Mouse (Mus musculus): Measurements from ENCODE around the gene Dnm3. TPM values are rescaled to one million over a fixed set of nuclear protein-coding genes. Genes with fewer than 3 reads are reported as not detected.

The Dnm3 gene
- polyA plus RNA-seq, 1 experiment from 2014 or later, result 6.9 TPM

DNA sequence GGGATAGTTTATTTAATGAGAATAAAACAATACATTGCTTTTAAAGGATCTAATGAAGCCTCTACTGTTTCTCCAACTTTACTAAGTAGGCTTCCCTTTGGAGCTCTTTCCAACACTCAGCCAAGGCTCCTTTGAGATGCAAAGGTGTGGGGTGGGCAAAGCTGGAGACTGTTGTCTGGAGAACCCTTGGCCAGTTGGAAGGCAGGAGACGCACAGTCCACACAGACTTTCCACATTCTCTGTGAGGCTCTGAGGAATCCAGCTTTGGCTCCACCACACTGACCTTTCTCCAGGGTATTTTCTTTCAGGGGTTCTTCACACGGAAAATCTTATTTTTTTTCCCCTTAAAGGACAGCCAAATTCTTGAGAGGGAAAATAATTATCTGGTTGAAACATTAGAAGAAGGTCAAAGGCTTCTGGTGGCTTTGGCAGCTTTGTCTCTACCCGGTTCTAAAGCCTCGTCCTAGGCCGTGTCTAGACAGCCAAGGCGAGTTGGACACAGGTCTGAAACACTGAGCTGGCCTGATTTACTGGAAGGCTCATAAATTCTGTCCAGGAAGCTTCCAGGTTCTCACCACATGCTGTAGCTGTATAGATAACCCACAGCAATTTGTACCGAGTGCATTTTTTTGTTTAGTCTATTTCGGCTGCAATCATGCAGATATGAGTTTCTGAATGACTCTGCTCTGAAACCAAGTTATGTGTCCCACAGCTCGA, 383.9 kb downstream of the Dnm3 start:
- no peak for ATAC-seq (replicated peaks; ENCODE audit: low FRiP score, low TSS enrichment, low read depth)
- Histone ChIP-seq H3K36me3 (ENCODE audit: control insufficient read depth, insufficient read depth, low read length) (no peaks in the 10 kb centered on the region), H3K9me3 (ENCODE audit: control insufficient read depth, low read length) (peaks cover 3% of the 10 kb centered on the region; the same call in 1 of the 2 replicates), H3K4me1 (replicated peaks; ENCODE audit: control insufficient read depth, insufficient read depth, low read length) (peaks cover 4% of the 10 kb centered on the region), H3K4me3 (ENCODE audit: low read depth, low read length) (no peak overlapping the region), H3K27ac (ENCODE audit: low read depth) (peak overlapping the region; percentile 68), H3K9ac (ENCODE audit: low read length) (no peak overlapping the region), H3K27me3 (replicated peaks; ENCODE audit: control insufficient read depth, insufficient read depth, low read length) (no peaks in the 10 kb centered on the region), H3K4me2 (ENCODE audit: low read length) (no peak overlapping the region)
- WGBS, result 39% methylated on average over 9 of the region's 9 CpGs
- no peak for DNase-seq (ENCODE audit: low spot score)

DNA sequence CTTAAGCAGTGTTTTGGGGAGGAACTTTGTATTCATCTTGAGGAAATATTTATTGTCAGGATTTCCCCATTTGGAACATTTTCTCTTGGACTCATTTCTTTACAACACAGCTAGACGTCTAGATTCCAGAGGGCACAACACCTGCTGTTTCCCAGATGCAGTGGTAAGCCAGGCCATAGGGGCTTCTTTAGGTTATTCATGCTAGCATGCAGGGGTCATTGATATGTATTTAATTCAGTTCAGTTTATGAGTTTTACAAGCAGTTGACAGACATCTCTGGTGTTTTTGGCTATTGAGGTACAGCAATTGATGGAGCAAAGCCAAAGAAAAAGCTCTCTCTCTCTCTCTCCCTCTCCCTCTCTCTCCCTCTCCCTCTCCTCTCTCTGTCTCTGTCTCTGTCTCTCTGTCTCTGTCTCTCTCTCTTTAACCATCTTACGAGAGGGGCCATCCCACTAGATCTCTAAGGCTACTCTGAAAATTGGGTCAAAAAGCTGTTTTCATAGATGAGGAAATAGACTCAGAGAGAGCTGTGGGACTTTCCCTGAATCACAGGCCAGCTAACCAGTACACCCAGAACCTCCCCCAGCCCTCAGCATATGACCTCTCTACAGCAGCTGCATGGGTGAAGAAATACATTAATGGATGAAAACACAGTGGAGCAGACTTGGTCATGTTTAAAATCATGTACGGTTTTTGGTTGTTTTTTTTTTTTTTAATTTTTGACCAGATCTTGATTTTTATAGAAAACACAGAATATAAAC, 384.8 kb downstream of the Dnm3 start:
- WGBS, result 76% methylated on average over 3 of the region's 3 CpGs
- Histone ChIP-seq H3K4me3 (ENCODE audit: low read depth, low read length) (no peak overlapping the region), H3K4me1 (replicated peaks; ENCODE audit: control insufficient read depth, insufficient read depth, low read length) (peaks cover 4% of the 10 kb centered on the region), H3K27ac (ENCODE audit: low read depth) (peak overlapping the region; percentile 68; the same call in 1 of the 2 replicates), H3K27me3 (replicated peaks; ENCODE audit: control insufficient read depth, insufficient read depth, low read length) (no peaks in the 10 kb centered on the region), H3K9me3 (ENCODE audit: control insufficient read depth, low read length) (peaks cover 3% of the 10 kb centered on the region; the same call in 1 of the 2 replicates), H3K9ac (ENCODE audit: low read length) (no peak overlapping the region), H3K4me2 (ENCODE audit: low read length) (no peak overlapping the region), H3K36me3 (ENCODE audit: control insufficient read depth, insufficient read depth, low read length) (no peaks in the 10 kb centered on the region)
- DNase-seq (ENCODE audit: low spot score) (no peak), ATAC-seq (replicated peaks; ENCODE audit: low FRiP score, low TSS enrichment, low read depth) (no peak)

DNA sequence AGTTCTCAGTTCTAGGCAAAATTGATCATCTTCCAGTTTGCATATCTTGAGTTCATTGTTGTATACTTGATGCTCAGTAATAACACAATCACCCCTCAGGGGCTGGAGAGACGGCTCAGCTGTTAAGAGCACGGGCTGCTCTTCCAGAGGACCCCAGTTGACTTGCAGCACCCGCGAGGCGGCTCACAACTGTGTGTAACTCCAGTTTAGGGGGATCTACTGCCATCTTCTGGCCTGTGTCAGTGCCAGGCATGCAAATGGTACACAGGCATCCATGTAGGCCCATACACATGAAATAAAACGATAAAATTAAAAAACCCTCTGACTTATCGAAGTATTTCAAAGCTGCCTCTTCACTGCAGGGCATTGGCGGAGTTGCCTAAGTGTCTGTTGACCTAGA, 385.4 kb downstream of the Dnm3 start:
- H3K9ac ChIP-seq (ENCODE audit: low read length), result no peak overlapping the region
- no peak overlapping the region for H3K27ac ChIP-seq (ENCODE audit: low read depth)
- no peaks in the 10 kb centered on the region for H3K27me3 ChIP-seq (replicated peaks; ENCODE audit: control insufficient read depth, insufficient read depth, low read length)
- H3K36me3 ChIP-seq (ENCODE audit: control insufficient read depth, insufficient read depth, low read length), result no peaks in the 10 kb centered on the region
- H3K4me2 ChIP-seq (ENCODE audit: low read length), result no peak overlapping the region
- ATAC-seq (replicated peaks; ENCODE audit: low FRiP score, low TSS enrichment, low read depth) (no peak), DNase-seq (ENCODE audit: low spot score) (no peak)
- 90% methylated on average over 8 of the region's 8 CpGs for WGBS
- H3K4me1 ChIP-seq (replicated peaks; ENCODE audit: control insufficient read depth, insufficient read depth, low read length), result peaks cover 4% of the 10 kb centered on the region
- no peak overlapping the region for H3K4me3 ChIP-seq (ENCODE audit: low read depth, low read length)
- peaks cover 3% of the 10 kb centered on the region; the same call in 1 of the 2 replicates for H3K9me3 ChIP-seq (ENCODE audit: control insufficient read depth, low read length)

DNA sequence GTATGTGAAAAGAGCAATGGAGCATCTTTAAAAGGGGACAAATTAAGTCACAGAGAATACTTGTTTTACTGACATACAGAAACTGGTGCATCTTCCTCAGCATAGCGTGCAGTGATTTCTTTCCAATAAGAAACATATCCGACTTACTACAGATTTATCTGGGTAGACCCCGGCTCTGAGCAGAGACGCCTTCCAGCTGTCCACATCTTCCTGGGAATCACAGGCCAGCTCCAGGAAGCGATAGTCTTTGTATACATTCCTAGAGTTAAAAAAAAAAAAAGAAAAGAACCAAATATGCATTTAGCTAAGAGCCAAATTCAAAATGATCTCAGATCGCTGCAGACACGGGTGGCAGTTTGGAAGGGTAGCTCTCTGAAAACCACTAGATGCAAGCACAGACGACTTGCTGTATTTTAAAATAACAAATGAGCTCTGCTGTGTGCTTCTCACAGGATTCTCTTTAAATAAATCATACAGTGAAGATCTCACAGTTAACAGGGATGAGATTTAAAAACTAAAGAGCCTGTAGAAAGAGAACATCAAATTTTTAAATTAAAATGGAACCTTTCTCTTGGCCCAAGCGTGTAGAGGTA, 393.9 kb downstream of the Dnm3 start:
- peak; percentile 83 for ATAC-seq (replicated peaks; ENCODE audit: low FRiP score, low TSS enrichment, low read depth)
- no peaks in the 10 kb centered on the region for H3K36me3 ChIP-seq (ENCODE audit: control insufficient read depth, insufficient read depth, low read length)
- peak; percentile 65 for DNase-seq (ENCODE audit: low spot score)
- H3K4me1 ChIP-seq (replicated peaks; ENCODE audit: control insufficient read depth, insufficient read depth, low read length), result peaks cover 19% of the 10 kb centered on the region
- no peaks in the 10 kb centered on the region for H3K27me3 ChIP-seq (replicated peaks; ENCODE audit: control insufficient read depth, insufficient read depth, low read length)
- 21% methylated on average over 9 of the region's 9 CpGs for WGBS
- H3K4me2 ChIP-seq (ENCODE audit: low read length), result peak overlapping the region; percentile 7
- H3K4me3 ChIP-seq (ENCODE audit: low read depth, low read length), result peak overlapping the region; percentile 10; the same call in 1 of the 2 replicates
- peak overlapping the region; percentile 93 for H3K27ac ChIP-seq (ENCODE audit: low read depth)
- H3K9me3 ChIP-seq (ENCODE audit: control insufficient read depth, low read length), result no peaks in the 10 kb centered on the region
- H3K9ac ChIP-seq (ENCODE audit: low read length), result no peak overlapping the region

DNA sequence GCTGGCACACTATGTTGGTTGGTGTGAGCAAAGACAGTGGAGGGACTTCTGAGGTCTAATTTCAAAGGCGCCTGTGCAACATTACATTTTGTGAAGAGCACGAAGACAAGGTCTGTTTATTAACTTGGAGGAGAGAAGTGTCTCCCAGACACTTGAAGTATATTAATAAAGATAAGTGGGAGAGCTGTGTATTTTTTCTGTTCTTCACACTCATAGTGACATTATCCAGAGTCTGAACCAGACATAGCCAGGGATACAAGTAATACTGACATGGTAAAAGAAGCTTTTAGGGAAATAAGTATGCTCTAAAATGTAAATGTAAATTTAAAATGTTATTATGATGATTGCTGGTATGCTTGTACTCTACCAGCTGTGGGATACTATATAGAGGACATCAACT, 394.5 kb downstream of the Dnm3 start:
- peak overlapping the region; percentile 7 for H3K4me2 ChIP-seq (ENCODE audit: low read length)
- WGBS, result 32% methylated on average over 2 of the region's 2 CpGs

DNA sequence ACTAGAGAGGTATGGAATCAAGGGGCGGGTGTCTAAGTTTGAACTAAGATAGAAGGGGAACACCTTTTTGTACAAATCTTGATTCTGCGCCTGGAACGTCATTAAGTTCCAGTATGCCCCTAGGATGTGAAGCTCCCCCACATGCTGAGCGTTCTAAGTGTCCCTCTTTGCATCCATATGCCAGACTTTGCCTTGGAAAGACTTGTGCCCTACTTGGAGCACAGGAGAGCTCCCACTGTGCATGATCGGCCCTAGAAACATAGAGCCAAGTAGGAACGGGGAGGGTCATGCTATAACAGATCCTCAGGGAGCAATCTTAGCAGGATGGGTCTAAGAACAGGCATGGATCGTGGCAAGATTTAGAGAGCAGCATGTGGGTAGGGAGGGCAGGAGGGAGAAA, 395.1 kb downstream of the Dnm3 start:
- ATAC-seq (replicated peaks; ENCODE audit: low FRiP score, low TSS enrichment, low read depth) (no peak), DNase-seq (ENCODE audit: low spot score) (no peak)
- Histone ChIP-seq H3K4me3 (ENCODE audit: low read depth, low read length) (no peak overlapping the region), H3K27ac (ENCODE audit: low read depth) (peak overlapping the region; percentile 93), H3K36me3 (ENCODE audit: control insufficient read depth, insufficient read depth, low read length) (no peaks in the 10 kb centered on the region), H3K27me3 (replicated peaks; ENCODE audit: control insufficient read depth, insufficient read depth, low read length) (no peaks in the 10 kb centered on the region), H3K4me1 (replicated peaks; ENCODE audit: control insufficient read depth, insufficient read depth, low read length) (peaks cover 19% of the 10 kb centered on the region), H3K4me2 (ENCODE audit: low read length) (peak overlapping the region; percentile 7; the same call in 1 of the 2 replicates), H3K9ac (ENCODE audit: low read length) (no peak overlapping the region), H3K9me3 (ENCODE audit: control insufficient read depth, low read length) (no peaks in the 10 kb centered on the region)
- WGBS, result 63% methylated on average over 7 of the region's 7 CpGs

More for the DNA sequence above, 394.5 kb downstream of the Dnm3 start:
- no peak for DNase-seq (ENCODE audit: low spot score)
- no peak overlapping the region for H3K9ac ChIP-seq (ENCODE audit: low read length)
- no peaks in the 10 kb centered on the region for H3K27me3 ChIP-seq (replicated peaks; ENCODE audit: control insufficient read depth, insufficient read depth, low read length)
- peak; percentile 85; the same call in 1 of the 2 replicates for ATAC-seq (replicated peaks; ENCODE audit: low FRiP score, low TSS enrichment, low read depth)
- H3K4me1 ChIP-seq (replicated peaks; ENCODE audit: control insufficient read depth, insufficient read depth, low read length), result peaks cover 19% of the 10 kb centered on the region
- H3K9me3 ChIP-seq (ENCODE audit: control insufficient read depth, low read length), result no peaks in the 10 kb centered on the region
- H3K27ac ChIP-seq (ENCODE audit: low read depth), result peak overlapping the region; percentile 93
- no peaks in the 10 kb centered on the region for H3K36me3 ChIP-seq (ENCODE audit: control insufficient read depth, insufficient read depth, low read length)
- peak overlapping the region; percentile 10; the same call in 1 of the 2 replicates for H3K4me3 ChIP-seq (ENCODE audit: low read depth, low read length)

DNA sequence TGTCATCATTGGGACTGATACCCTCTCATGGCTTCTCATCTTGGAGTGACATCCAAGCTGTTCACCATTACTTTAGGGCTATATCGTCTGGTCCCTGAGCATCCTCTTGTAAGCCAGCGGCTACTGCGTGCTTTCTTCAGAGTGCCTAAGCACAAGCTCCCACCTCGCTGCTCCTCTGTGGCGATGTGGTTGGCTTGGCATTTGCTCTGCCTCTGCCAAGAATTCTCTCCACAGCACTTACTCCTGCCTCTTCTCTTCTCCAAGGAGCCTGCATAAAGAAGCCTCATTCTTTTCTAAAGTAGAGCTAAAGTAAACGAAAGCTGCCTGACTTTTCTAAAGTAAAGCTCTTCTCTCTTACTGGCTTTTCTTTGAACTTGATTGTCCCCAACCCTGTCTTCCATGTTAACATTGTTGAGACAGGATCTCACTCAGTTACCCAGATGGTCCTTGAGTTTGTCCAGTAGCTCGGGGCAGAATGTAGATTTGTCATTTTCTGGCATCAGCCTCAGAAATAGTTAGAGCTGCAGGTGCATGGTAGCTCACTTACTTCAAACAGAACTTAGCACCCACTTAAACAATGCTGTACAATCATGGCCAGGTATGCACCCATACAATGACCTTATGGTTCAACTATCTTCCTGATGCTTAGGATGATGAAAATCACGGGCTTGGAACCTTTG, 396.0 kb downstream of the Dnm3 start:
- H3K4me3 ChIP-seq (ENCODE audit: low read depth, low read length), result no peak overlapping the region
- no peak overlapping the region for H3K9ac ChIP-seq (ENCODE audit: low read length)
- no peaks in the 10 kb centered on the region for H3K36me3 ChIP-seq (ENCODE audit: control insufficient read depth, insufficient read depth, low read length)
- H3K4me2 ChIP-seq (ENCODE audit: low read length), result no peak overlapping the region
- WGBS, result 72% methylated on average over 8 of the region's 8 CpGs
- ATAC-seq (replicated peaks; ENCODE audit: low FRiP score, low TSS enrichment, low read depth) (no peak), DNase-seq (ENCODE audit: low spot score) (no peak)
- H3K4me1 ChIP-seq (replicated peaks; ENCODE audit: control insufficient read depth, insufficient read depth, low read length), result peaks cover 26% of the 10 kb centered on the region
- H3K27me3 ChIP-seq (replicated peaks; ENCODE audit: control insufficient read depth, insufficient read depth, low read length), result no peaks in the 10 kb centered on the region
- no peak overlapping the region for H3K27ac ChIP-seq (ENCODE audit: low read depth)
- no peaks in the 10 kb centered on the region for H3K9me3 ChIP-seq (ENCODE audit: control insufficient read depth, low read length)

DNA sequence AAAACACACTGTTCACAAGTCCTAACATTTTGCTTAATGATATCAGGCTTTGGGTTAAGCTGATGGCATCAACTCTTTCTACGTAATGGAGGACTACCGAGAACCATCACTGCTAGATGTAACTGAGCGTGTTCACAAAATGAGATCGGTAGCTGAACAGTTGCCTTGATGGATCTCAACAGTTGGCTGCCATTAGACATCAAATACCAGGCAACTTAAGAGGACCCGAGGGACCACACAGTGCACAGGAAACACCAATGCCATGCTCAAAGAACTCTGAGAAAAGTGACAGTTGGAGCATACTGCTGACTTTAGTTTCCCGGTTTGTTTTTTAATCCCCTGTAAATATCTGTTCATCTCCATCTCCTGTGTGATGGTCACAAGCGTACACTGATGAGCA, 397.8 kb downstream of the Dnm3 start:
- H3K4me1 ChIP-seq (replicated peaks; ENCODE audit: control insufficient read depth, insufficient read depth, low read length), result peaks cover 35% of the 10 kb centered on the region
- DNase-seq (ENCODE audit: low spot score) (no peak), ATAC-seq (replicated peaks; ENCODE audit: low FRiP score, low TSS enrichment, low read depth) (no peak)
- 93% methylated on average over 7 of the region's 7 CpGs for WGBS
- no peaks in the 10 kb centered on the region for H3K36me3 ChIP-seq (ENCODE audit: control insufficient read depth, insufficient read depth, low read length)
- no peak overlapping the region for H3K4me2 ChIP-seq (ENCODE audit: low read length)
- H3K4me3 ChIP-seq (ENCODE audit: low read depth, low read length), result no peak overlapping the region
- H3K9me3 ChIP-seq (ENCODE audit: control insufficient read depth, low read length), result no peaks in the 10 kb centered on the region
- H3K27me3 ChIP-seq (replicated peaks; ENCODE audit: control insufficient read depth, insufficient read depth, low read length), result no peaks in the 10 kb centered on the region
- no peak overlapping the region for H3K9ac ChIP-seq (ENCODE audit: low read length)
- no peak overlapping the region for H3K27ac ChIP-seq (ENCODE audit: low read depth)
